ENCODE assay signal across 23 mouse cellular contexts in the genomic region with DNA sequence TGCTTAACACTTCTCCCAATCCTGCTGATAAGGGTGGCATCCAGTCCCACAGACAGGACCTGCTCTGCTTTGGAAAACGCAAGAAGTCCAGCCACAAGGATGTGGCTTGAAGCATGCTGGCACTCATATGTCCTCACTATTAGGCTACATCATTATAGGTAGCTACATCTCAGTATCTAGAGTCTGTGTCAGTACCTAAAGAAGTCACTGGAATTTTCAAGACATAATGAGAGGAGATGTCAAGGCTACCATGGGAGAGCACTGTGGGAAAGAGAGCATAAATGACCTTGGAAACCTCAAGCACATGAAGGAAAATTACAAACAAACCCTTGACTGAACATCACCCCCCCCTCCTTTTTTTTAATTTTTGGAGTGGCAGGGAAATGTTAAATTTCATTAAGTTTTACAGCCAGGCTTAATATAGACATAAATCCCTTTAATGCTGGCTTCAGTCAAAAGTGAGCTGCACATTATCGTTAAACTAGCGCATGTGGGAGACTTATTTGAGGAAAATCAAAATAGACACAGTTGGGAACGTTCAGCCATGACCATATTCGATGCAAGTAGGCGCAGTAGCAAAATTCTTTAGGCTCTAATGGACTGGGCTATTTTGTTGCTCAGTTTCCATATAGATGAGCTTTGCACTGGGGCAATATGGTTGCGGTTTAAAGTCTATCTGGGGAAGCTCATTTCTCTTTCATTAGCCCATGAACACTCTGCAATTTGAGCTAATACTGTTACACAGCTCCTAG.
"Had no signal": no experiment of that assay in that cellular context is flagged by ENCODE, and none has a peak within 500 bp of the region (broad histone marks: within the 10 kb centered on the region; RNA-seq: fewer than 3 reads in every experiment).

No protein-coding gene starts in this region.

- H3K4me1 ChIP-seq: heart, embryonic 10.5 days; heart, embryonic 12.5 days; hindbrain, embryonic 10.5 days; intestine, embryonic 15.5 days; limb, embryonic 10.5 days; limb, embryonic 12.5 days had no signal

- H3K4me3 ChIP-seq: gastrocnemius, adult 2 months; heart, embryonic 10.5 days; heart, embryonic 12.5 days; hindbrain, embryonic 10.5 days; intestine, embryonic 15.5 days; layer of hippocampus, adult 2 months; left cerebral cortex, adult 2 months; limb, embryonic 10.5 days; limb, embryonic 12.5 days had no signal

- H3K9me3 ChIP-seq: heart, embryonic 10.5 days; heart, embryonic 12.5 days; hindbrain, embryonic 10.5 days; intestine, embryonic 15.5 days; limb, embryonic 10.5 days; limb, embryonic 12.5 days had no signal

- DNase-seq: gastrocnemius, adult 2 months; gastrocnemius, postnatal 10 days; gastrocnemius, postnatal 25 days; heart, adult 18-20 months; heart, postnatal 10 days; heart, postnatal 4 days; kidney, adult 18-20 months; kidney, adult 8-10 months; kidney, postnatal 14 days; kidney, postnatal 4 days; liver had no signal

- H3K27me3 ChIP-seq: heart, embryonic 12.5 days; intestine, embryonic 15.5 days; limb, embryonic 12.5 days had no signal

- H3K27ac ChIP-seq: gastrocnemius, adult 2 months; heart, embryonic 10.5 days; hindbrain, embryonic 10.5 days; intestine, embryonic 15.5 days; layer of hippocampus, adult 2 months; left cerebral cortex, adult 2 months; limb, embryonic 10.5 days; limb, embryonic 12.5 days had no signal

- H3K4me2 ChIP-seq: heart, embryonic 12.5 days; intestine, embryonic 15.5 days; limb, embryonic 12.5 days; liver, embryonic 11.5 days had no signal

- ATAC-seq: forebrain, embryonic 16.5 days; inflammation-experienced regulatory T-cells, adult 6 months; intestine, embryonic 15.5 days; intestine, postnatal 0 days had no signal

- H3K36me3 ChIP-seq: heart, embryonic 10.5 days; heart, embryonic 12.5 days; hindbrain, embryonic 10.5 days; intestine, embryonic 15.5 days; limb, embryonic 10.5 days; limb, embryonic 12.5 days had no signal

- H3K9ac ChIP-seq: heart, embryonic 12.5 days; intestine, embryonic 15.5 days; limb, embryonic 12.5 days had no signal
